Mouse (Mus musculus): ENCODE measurements at regions not wholly inside any gene's neighbourhood (a gene's known extent, or its start where the extent isn't known, plus 50 kb on each side); places are given as distances from the start of the nearest gene placed in this dataset.

DNA sequence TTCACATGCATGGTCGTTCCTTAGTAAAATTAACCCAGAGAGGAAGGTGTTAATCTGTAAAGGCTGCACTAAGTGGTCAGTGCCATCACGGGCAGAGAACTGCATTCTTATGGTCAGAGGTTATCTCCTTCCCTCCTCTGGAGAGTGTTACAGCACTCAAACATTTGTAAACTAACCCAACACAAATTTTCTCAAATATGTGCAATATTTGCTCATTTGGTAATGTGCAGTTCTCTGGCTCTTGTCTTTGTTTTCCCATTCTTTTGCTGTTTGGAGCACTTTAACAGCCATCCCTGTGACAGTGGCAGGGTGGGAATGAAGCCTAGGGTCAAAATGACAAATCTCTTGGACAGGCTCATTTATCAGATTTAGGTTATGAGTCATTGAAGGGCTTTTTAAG, 248.5 kb upstream of the Pde3a start:
- ATAC-seq (replicated peaks; ENCODE audit: low FRiP score, low TSS enrichment, poor library complexity, severe bottlenecking): no peak

DNA sequence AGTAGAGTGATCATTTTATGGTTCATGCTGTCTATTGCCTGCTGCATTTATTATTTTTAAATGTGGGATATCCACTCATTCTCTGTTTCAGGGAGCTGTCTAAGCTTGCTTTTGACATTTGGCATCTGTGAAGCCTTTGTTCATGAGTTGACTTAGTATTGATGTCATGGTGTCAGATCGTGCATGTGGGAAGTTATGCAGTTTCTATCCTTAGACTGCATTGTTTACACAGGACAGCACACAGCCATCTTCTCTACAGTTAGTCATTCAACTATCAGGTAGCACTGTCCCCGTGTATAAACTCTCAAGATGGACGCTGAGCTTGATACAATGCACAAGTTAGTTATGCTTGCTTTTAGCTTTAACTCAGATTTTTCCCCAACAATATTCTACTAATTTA, 247.8 kb upstream of the Pde3a start:
- no peak for ATAC-seq (replicated peaks; ENCODE audit: low FRiP score, low TSS enrichment, poor library complexity, severe bottlenecking)

DNA sequence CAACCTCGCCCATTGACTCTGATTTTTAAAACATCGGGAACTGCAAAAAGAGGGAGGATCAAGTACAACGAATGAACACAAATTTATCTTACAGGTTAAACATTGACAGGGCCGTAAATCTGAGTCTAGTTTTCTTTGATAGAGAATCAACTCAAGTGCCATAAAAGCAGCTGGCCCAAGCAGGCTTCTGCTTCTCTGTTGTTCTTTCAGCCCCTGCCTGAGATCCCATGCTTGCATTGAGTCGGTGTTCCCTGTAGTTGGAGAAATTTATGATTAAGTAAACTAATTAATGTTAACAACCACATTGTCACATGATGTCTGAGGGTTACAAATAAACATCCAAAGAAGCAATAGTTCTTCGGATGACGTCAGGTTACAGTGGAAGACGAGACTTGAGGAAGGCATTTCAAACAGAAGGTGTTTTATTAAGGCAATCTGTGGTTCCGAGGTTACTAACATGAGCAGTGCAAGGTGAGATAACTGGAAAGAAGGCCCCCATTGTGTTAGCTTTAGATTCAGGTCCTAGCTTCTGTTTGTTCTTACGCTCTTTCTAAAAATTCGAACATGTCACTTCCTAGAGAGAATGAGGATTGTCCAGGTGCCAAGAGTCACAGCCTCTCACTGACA, 233.9 kb upstream of the Pde3a start:
- ATAC-seq (replicated peaks; ENCODE audit: low FRiP score, low TSS enrichment, poor library complexity, severe bottlenecking): no peak

DNA sequence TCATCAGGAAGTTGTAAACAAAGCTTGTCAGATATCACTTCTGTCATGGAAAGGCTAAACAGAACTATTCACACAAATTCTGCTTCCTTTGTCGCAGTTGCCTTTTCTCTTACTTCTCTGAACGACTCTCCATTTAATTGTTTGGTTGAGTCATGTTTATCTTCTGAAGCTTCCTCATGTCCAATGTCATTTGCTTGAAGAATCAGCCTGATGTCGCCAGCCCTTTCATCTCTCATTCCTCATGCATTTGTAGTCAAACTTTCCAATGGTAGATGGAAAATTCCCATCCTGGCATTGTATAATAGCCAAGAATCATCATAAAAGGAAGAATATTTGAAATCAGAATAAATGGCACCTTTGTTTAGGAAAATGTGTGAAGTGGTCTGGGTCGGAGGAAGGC, 225.6 kb upstream of the Pde3a start:
- no peak for ATAC-seq (replicated peaks; ENCODE audit: low FRiP score, low TSS enrichment, poor library complexity, severe bottlenecking)

GRCm38 (mm10) chr6:141027353-141027752, 221.7 kb upstream of the Pde3a start:
- ATAC-seq (replicated peaks; ENCODE audit: low FRiP score, low TSS enrichment, poor library complexity, severe bottlenecking): no peak

DNA sequence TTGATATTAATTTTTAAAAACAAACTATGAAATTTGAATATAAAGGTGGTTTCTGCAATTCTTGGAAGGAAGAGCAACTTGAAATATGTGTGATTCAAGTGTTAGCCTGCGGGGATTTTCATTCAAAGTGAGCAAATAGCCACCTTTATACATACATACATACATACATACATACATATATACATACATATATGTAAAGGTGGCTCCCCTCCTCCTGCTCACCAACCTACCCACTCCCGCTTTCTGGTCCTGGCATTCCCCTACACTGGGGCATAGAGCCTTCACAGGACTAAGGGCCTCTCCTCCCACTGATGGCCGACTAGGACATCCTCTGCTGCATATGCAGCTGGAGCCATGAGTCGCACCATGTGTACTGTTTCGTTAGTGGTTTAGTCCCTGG, 221.3 kb upstream of the Pde3a start:
- ATAC-seq (replicated peaks; ENCODE audit: low FRiP score, low TSS enrichment, poor library complexity, severe bottlenecking): no peak

DNA sequence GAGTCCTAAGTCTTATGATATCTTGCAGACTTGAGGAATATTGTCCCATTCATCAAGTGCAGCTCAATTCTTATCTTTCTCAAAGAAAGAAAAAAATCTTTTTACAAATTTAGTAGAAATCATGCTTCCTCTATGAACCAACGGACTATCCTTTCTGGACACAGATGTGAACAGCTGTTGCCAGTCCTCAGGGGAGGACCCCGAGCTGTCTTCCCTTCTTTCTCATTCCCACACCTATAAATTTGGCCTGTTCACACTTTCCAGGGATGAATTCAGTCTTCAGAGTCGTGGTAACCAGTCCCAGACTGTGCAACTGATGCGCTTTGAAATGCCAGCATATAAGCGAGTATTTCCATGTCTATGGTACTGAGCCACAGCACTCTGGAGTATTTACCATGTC, 214.2 kb upstream of the Pde3a start:
- ATAC-seq (replicated peaks; ENCODE audit: low FRiP score, low TSS enrichment, poor library complexity, severe bottlenecking): no peak

DNA sequence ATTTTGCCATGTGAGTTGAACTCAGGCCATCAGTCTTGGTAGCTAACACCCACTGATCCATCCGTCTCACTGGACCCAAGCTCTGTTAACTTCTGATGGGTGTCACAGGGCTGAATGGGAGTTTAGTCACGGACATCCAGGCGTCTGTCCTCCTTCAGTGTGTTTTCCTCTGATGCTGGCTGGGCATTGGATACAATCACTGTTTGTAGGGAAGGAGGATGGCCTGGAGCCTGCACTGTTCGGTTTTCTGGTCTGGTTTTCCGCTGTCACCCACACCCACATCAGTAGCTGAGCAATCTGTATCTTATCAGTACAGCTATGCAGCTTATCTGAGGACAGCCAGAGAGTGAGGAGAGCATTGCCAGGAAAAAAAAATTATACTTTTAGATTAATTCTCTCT, 207.7 kb upstream of the Pde3a start:
- ATAC-seq (replicated peaks; ENCODE audit: low FRiP score, low TSS enrichment, poor library complexity, severe bottlenecking): no peak

DNA sequence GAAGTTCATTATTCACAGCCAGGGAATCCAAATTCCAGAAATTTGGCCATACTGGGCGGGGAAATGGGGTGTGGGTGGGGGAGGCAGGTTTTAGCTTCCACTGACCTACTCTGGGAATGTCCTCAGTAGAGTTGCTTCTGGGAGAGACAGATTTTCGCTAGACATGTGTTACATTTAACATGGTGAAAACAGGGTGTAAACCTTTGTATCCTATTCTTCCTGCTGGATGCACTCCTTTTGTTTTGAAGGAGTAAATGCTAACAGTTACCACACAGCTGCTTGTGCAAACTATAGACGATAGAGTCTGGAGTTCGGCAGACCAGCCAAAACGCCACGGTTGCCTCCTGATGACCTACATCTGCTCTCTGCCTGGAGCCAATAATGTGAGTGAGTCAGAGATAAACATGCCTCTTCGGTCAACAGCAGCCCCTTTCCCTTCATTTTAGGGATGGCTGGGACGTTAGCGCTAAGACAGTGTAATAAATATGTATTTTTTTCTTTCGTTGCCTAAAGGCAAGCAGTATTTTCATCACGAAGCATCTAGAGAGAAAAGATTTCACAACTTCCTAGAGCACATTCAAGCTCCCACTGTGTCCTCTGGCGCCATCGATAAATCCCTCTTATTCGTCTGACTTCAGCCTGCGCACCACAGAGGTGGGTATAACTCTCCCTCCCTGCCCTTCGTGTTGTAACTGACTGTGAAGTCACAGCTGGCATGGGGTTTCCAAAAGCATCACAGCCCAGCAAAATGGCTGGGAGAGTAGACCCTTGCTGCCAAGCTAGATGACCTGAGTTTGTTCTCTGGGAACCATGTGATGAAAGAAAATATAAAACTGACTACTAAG, 207.1 kb upstream of the Pde3a start:
- ATAC-seq (replicated peaks; ENCODE audit: low FRiP score, low TSS enrichment, poor library complexity, severe bottlenecking): no peak

GRCm38 (mm10) chr6:141048271-141048670, 200.8 kb upstream of the Pde3a start:
- ATAC-seq (replicated peaks; ENCODE audit: low FRiP score, low TSS enrichment, poor library complexity, severe bottlenecking): no peak

- no peak for ATAC-seq (replicated peaks; ENCODE audit: low FRiP score, low TSS enrichment, poor library complexity, severe bottlenecking)
Observed at GRCm38 (mm10) chr6:141050038-141050684, 198.9 kb upstream of the Pde3a start.

GRCm38 (mm10) chr6:141054026-141054425, 195.0 kb upstream of the Pde3a start:
- ATAC-seq (replicated peaks; ENCODE audit: low FRiP score, low TSS enrichment, poor library complexity, severe bottlenecking): no peak

GRCm38 (mm10) chr6:141059250-141059916, 189.7 kb upstream of the Pde3a start:
- ATAC-seq (replicated peaks; ENCODE audit: low FRiP score, low TSS enrichment, poor library complexity, severe bottlenecking): no peak

DNA sequence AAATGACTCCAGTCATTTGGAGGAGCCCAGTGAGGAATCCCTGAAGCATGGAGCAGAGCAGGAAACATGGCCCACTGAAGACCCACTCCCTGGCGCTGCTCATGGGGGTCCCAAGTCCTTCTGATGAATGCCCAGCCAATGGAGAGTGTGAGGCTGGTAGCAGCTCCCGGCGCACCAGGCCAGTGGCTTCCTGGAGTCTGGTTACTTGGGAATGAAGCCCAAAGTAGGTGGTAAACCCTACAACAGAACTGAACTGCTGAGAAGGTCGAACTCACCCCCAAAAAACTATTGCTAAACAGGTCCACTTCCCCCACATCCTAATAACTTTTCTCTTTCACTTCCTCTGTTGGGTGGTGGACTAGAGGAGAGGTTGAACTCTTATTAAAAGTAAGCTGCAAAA, 183.3 kb upstream of the Pde3a start:
- ATAC-seq (replicated peaks; ENCODE audit: low FRiP score, low TSS enrichment, poor library complexity, severe bottlenecking): no peak

DNA sequence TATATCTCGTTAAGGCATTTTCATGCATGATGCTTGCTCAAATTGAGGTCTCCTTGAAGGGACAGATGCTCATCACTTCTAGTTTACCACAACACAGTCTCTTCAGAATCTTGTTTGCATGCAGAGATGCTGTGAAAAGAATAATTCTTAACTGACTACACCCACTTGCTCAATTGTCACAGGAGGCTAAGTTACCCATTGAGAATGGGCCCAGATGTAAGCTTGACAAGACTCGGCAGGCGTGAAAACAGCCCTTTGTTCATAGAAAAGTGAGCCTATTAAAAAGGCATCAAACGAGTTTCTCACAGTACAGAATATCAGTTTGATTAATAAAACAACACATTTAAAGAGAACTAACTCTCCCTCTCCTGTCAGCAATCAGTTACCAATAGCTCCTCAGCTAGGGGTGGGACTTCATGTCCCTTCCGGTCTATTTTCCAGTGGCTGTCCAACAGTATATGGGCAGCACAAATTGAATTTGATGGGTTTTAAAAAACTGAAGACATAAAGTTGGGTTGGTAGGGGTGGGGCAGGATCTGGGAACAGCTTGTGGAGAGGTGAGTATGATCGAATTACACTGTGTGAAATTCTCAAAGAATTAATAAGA, 180.1 kb upstream of the Pde3a start:
- no peak for ATAC-seq (replicated peaks; ENCODE audit: low FRiP score, low TSS enrichment, poor library complexity, severe bottlenecking)

- ATAC-seq (replicated peaks; ENCODE audit: low FRiP score, low TSS enrichment, poor library complexity, severe bottlenecking): no peak
Observed at GRCm38 (mm10) chr6:141069896-141070295, 179.2 kb upstream of the Pde3a start.

DNA sequence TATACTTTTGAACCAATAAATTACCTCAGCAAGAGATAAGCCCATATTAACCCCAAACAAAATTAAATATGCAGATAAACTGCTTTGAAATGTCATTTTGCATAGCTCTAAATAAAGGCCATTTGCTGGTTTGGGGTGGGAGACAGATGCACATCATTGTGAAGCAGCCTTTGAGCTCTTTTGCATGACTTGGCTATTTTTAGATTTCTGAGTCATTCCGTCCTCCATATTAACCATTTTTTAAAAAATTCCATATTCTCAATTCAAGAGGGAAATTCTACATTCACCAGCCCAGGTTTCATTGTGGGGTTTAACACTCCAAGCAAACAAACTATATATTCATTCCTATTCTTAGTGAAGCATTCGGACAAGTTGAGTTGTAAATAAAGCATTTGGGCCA, 177.6 kb upstream of the Pde3a start:
- ATAC-seq (replicated peaks; ENCODE audit: low FRiP score, low TSS enrichment, poor library complexity, severe bottlenecking): no peak

- ATAC-seq (replicated peaks; ENCODE audit: low FRiP score, low TSS enrichment, poor library complexity, severe bottlenecking): no peak
Observed at GRCm38 (mm10) chr6:141091076-141091780, 157.8 kb upstream of the Pde3a start.

DNA sequence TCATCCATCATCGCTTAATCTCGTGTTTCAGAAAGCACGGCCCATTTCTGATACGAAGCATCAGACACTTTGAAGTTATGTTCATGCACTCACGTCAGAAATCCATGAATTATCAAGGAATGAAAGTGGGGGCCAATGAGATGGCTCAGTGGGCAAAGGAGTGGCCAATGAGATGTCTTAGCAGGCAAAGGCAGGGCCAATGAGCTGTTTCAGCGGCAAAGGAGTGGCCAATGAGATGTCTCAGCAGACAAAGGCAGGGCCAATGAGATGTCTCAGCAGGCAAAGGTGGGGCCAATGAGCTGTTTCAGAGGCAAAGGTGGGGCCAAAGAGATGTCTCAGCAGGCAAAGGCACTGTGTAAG, 157.3 kb upstream of the Pde3a start:
- ATAC-seq (replicated peaks; ENCODE audit: low FRiP score, low TSS enrichment, poor library complexity, severe bottlenecking): no peak
